Mouse (Mus musculus) lung, adult 18-20 months (tissue): ENCODE measurements around the gene Mansc4.

Experiments used
- DNase-seq, 2 experiments: peaks; one replicate each; pipeline ENCODE4 v3.0.0; 2022; ENCODE audit warnings: mixed read lengths in 2 of 2

Gene Mansc4

GRCm38 (mm10) chr6:147086594-147087225 lies at the start of gene Mansc4:
Gene Mansc4 (minus strand): TSS chr6:147087032.
- DNase-seq: peak in 1 of 2 experiments; percentile 27

- no peak for DNase-seq
These were observed 40.4 kb upstream of the Mansc4 start for GRCm38 (mm10) chr6:147127239-147127638.

GRCm38 (mm10) chr6:147121320-147121719 lies 34.5 kb upstream of the Mansc4 start:
- no peak for DNase-seq

- no peak for DNase-seq
These were observed 31.4 kb upstream of the Mansc4 start for GRCm38 (mm10) chr6:147118190-147118589.

GRCm38 (mm10) chr6:147117764-147118163 lies 30.9 kb upstream of the Mansc4 start:
- DNase-seq: no peak

GRCm38 (mm10) chr6:147116579-147116978 lies 29.7 kb upstream of the Mansc4 start:
- peak; percentile 76 to 83 for DNase-seq

- DNase-seq: peak; percentile 61 to 68
These were observed 22.5 kb upstream of the Mansc4 start for GRCm38 (mm10) chr6:147109283-147109682.

- no peak for DNase-seq
These were observed 19.9 kb upstream of the Mansc4 start for GRCm38 (mm10) chr6:147106716-147107115.

- no peak for DNase-seq
These were observed 18.7 kb upstream of the Mansc4 start for GRCm38 (mm10) chr6:147105529-147105928.

- no peak for DNase-seq
These were observed 15.5 kb upstream of the Mansc4 start for GRCm38 (mm10) chr6:147102293-147102692.

- DNase-seq: no peak
These were observed 12.8 kb upstream of the Mansc4 start for GRCm38 (mm10) chr6:147099458-147100277.

GRCm38 (mm10) chr6:147097346-147097929 lies 10.6 kb upstream of the Mansc4 start:
- no peak for DNase-seq

- DNase-seq: no peak
These were observed 10.1 kb upstream of the Mansc4 start for GRCm38 (mm10) chr6:147096934-147097333.

GRCm38 (mm10) chr6:147096109-147096508 lies 9.3 kb upstream of the Mansc4 start:
- DNase-seq: no peak

GRCm38 (mm10) chr6:147094771-147095170 lies 7.9 kb upstream of the Mansc4 start:
- DNase-seq: no peak

GRCm38 (mm10) chr6:147092136-147092535 lies 5.3 kb upstream of the Mansc4 start:
- peak in 1 of 2 experiments; percentile 21 for DNase-seq

- peak; percentile 67 to 72 for DNase-seq
These were observed 4.6 kb upstream of the Mansc4 start, which contains the start of gene Klhl42 for GRCm38 (mm10) chr6:147091136-147092120. Gene Klhl42 (plus strand): TSS chr6:147091379.

- no peak for DNase-seq
These were observed 3.4 kb upstream of the Mansc4 start for GRCm38 (mm10) chr6:147090191-147090590.

GRCm38 (mm10) chr6:147088517-147088916 lies 1.7 kb upstream of the Mansc4 start:
- DNase-seq: no peak

GRCm38 (mm10) chr6:147087736-147088135 lies 904 bp upstream of the Mansc4 start:
- no peak for DNase-seq

- no peak for DNase-seq
These were observed 1.3 kb downstream of the Mansc4 start for GRCm38 (mm10) chr6:147085398-147086040.

- DNase-seq: no peak
These were observed 6.9 kb downstream of the Mansc4 start for GRCm38 (mm10) chr6:147079919-147080318.
